Mouse (Mus musculus) gastrocnemius, postnatal 36 days (tissue): ENCODE results near the gene Foxl1. TPM values are rescaled to one million over a fixed set of nuclear protein-coding genes. Genes with fewer than 3 reads are reported as not detected.

Experiments
- DNase-seq, 2 experiments: peaks; one replicate each; pipeline ENCODE4 v3.0.0; 2022
- intact Hi-C: fragments of 180-260 bp; cut with DNase I; formaldehyde crosslinking; loops from one replicate; pipeline ENCODE4 v1.15.1; 2025
- long read RNA-seq, 2 experiments: library from polyadenylated mRNA; stranded (forward); transcript quantifications; one replicate each; pipeline ENCODE4 v2.0.0; 2021
- total RNA-seq, 2 experiments: library from RNA; stranded (reverse); gene quantifications; 2 replicates each; pipeline ENCODE4 v1.2.3; 2021

Foxl1 gene
- total RNA-seq = not detected
- long read RNA-seq, experiment 1 = 0 reads
- long read RNA-seq, experiment 2 = 0 reads

- no peak for DNase-seq
- intact Hi-C loops = no loop called here
Measured at GRCm38 (mm10) chr8:121127756-121128375, at the start of gene Foxl1. Gene Foxl1 (plus strand): TSS chr8:121127940.

GRCm38 (mm10) chr8:121078721-121079120 is 49.0 kb upstream of the Foxl1 start:
- intact Hi-C loops = no loop called here
- no peak for DNase-seq

GRCm38 (mm10) chr8:121079201-121079600 is 48.5 kb upstream of the Foxl1 start:
- intact Hi-C loops = no loop called here
- no peak for DNase-seq

GRCm38 (mm10) chr8:121079944-121080343 is 47.8 kb upstream of the Foxl1 start:
- intact Hi-C loops = no loop called here
- DNase-seq = no peak

GRCm38 (mm10) chr8:121080361-121081090 is 47.2 kb upstream of the Foxl1 start:
- no peak for DNase-seq
- intact Hi-C loops = no loop called here

- intact Hi-C loops = no loop called here
- no peak for DNase-seq
Measured at GRCm38 (mm10) chr8:121081398-121081797, 46.3 kb upstream of the Foxl1 start.

- DNase-seq = no peak
- intact Hi-C loops = no loop called here
Measured at GRCm38 (mm10) chr8:121082218-121083092, 45.3 kb upstream of the Foxl1 start.

- peak; percentile 53 to 59 for DNase-seq
- intact Hi-C loops = no loop called here
Measured at GRCm38 (mm10) chr8:121083093-121083935, 44.4 kb upstream of the Foxl1 start.

- DNase-seq = no peak
- intact Hi-C loops = loop anchor here (2.0 kb wide), 1 partner anchor 111 kb away; no protein-coding TSS in a partner anchor
Measured at GRCm38 (mm10) chr8:121083936-121084209, 43.9 kb upstream of the Foxl1 start.

GRCm38 (mm10) chr8:121084210-121084951 is 43.4 kb upstream of the Foxl1 start, which contains the start of gene Foxf1:
Gene Foxf1 (plus strand): TSS chr8:121084386.
- DNase-seq = no peak
- intact Hi-C loops = loop anchor here (2.0 kb wide), 1 partner anchor 112 kb away; no protein-coding TSS in a partner anchor

GRCm38 (mm10) chr8:121085011-121085410 is 42.7 kb upstream of the Foxl1 start:
- intact Hi-C loops = loop anchor here (2.0 kb wide), 1 partner anchor 112 kb away; no protein-coding TSS in a partner anchor

GRCm38 (mm10) chr8:121085561-121085960 is 42.2 kb upstream of the Foxl1 start:
- no peak for DNase-seq
- intact Hi-C loops = loop anchor here (2.0 kb wide), 1 partner anchor 113 kb away; no protein-coding TSS in a partner anchor

More at GRCm38 (mm10) chr8:121085011-121085410, 42.7 kb upstream of the Foxl1 start:
- DNase-seq = no peak

GRCm38 (mm10) chr8:121086004-121086900 is 41.5 kb upstream of the Foxl1 start:
- DNase-seq = no peak
- intact Hi-C loops = no loop called here

- DNase-seq = no peak
- intact Hi-C loops = no loop called here
Measured at GRCm38 (mm10) chr8:121088281-121088680, 39.5 kb upstream of the Foxl1 start.

GRCm38 (mm10) chr8:121088871-121089630 is 38.7 kb upstream of the Foxl1 start:
- intact Hi-C loops = no loop called here

GRCm38 (mm10) chr8:121089631-121090380 is 37.9 kb upstream of the Foxl1 start:
- intact Hi-C loops = loop anchor here (10.0 kb wide), 1 partner anchor 405 kb away; no protein-coding TSS in a partner anchor
- no peak for DNase-seq

More at GRCm38 (mm10) chr8:121088871-121089630, 38.7 kb upstream of the Foxl1 start:
- DNase-seq = no peak

- intact Hi-C loops = loop anchor here (10.0 kb wide), 1 partner anchor 406 kb away; no protein-coding TSS in a partner anchor
- no peak for DNase-seq
Measured at GRCm38 (mm10) chr8:121090716-121091115, 37.0 kb upstream of the Foxl1 start.
